Mouse (Mus musculus) lung, embryonic 14.5 days (tissue): ENCODE measurements around the gene Fam163b. TPM values are rescaled to one million over a fixed set of nuclear protein-coding genes. Genes with fewer than 3 reads are reported as not detected.

Experiments used
- ATAC-seq: fragments of 200-750 bp; cut with Nextera tagmentation; 2 replicates; pipeline ENCODE4 v1.8.0; 2017; ENCODE audit warnings: mild to moderate bottlenecking, moderate TSS enrichment, moderate library complexity; ENCODE audit not compliant: insufficient read depth
- DNase-seq: peaks from one replicate; pipeline ENCODE4 v3.0.0-alpha.2; 2015
- H3K27ac ChIP-seq: fragments of 300-500 bp; sonication (generic); 2 replicates; pipeline ENCODE4 v1.5.1; 2014; ENCODE audit warnings: low read depth, mild to moderate bottlenecking, moderate library complexity
- H3K27me3 ChIP-seq: fragments of 300-500 bp; sonication (generic); 2 replicates; pipeline ENCODE4 v1.6.1; 2014; ENCODE audit warnings: low read length, control low read depth; ENCODE audit not compliant: insufficient read depth
- H3K36me3 ChIP-seq: fragments of 300-500 bp; sonication (generic); 2 replicates; pipeline ENCODE4 v1.6.1; 2014; ENCODE audit warnings: control low read depth; ENCODE audit not compliant: insufficient read depth
- H3K4me1 ChIP-seq: fragments of 300-500 bp; sonication (generic); 2 replicates; pipeline ENCODE4 v1.6.1; 2014; ENCODE audit warnings: antibody characterized with exemption, control low read depth; ENCODE audit not compliant: insufficient read depth
- H3K4me2 ChIP-seq: fragments of 300-500 bp; sonication (generic); 2 replicates; pipeline ENCODE4 v1.6.1; 2014; ENCODE audit warnings: mild to moderate bottlenecking
- H3K4me3 ChIP-seq: fragments of 300-500 bp; sonication (generic); 2 replicates; pipeline ENCODE4 v1.5.1; 2014; ENCODE audit warnings: low read depth, low read length
- H3K9ac ChIP-seq: fragments of 300-500 bp; sonication (generic); 2 replicates; pipeline ENCODE4 v1.6.1; 2014
- H3K9me3 ChIP-seq: fragments of 300-500 bp; sonication (generic); 2 replicates; pipeline ENCODE4 v1.6.1; 2016; ENCODE audit warnings: low read depth, low read length, control low read depth
- CTCF ChIP-seq: IDR thresholded peaks from 2 replicates; pipeline ENCODE4 v1.5.1; 2016; ENCODE audit warnings: antibody characterized with exemption, low read depth
- WGBS: fragments of 180-500 bp; shearing (Covaris S2); extraction: QIAGEN DNeasy Blood & Tissue Kit; methylation state at CpG from one replicate; pipeline ENCODE4 v1.1.7; 2014; 5-methylcytosine and 5-hydroxymethylcytosine counted together
- polyA plus RNA-seq: library from polyadenylated mRNA; unstranded; fragments of >200 nt; fragmentation: Nextera tagmentation; extraction: Ambion mirVana; gene quantifications from 2 replicates; pipeline ENCODE4 v1.2.1, GENCODE M21; 2014

Gene Fam163b
- polyA plus RNA-seq, 1 experiment from 2014 or later, result 0.61 TPM

- Histone ChIP-seq H3K27ac (no peak overlapping the region), H3K4me2 (no peak overlapping the region), H3K27me3 (no peaks in the 10 kb centered on the region), H3K4me3 (no peak overlapping the region), H3K4me1 (no peaks in the 10 kb centered on the region), H3K36me3 (no peaks in the 10 kb centered on the region), H3K9me3 (no peaks in the 10 kb centered on the region), H3K9ac (no peak overlapping the region)
- DNase-seq, result no peak
- 72% methylated on average over 2 of the region's 2 CpGs for WGBS
- no peak for ATAC-seq
- no peak for TF ChIP-seq CTCF
Measured at GRCm38 (mm10) chr2:27174242-27174641, 32.0 kb upstream of the Fam163b start.

GRCm38 (mm10) chr2:27166999-27167398 lies 24.7 kb upstream of the Fam163b start:
- 3% methylated on average over 2 of the region's 2 CpGs for WGBS
- Histone ChIP-seq H3K27me3 (no peaks in the 10 kb centered on the region), H3K9me3 (no peaks in the 10 kb centered on the region), H3K36me3 (no peaks in the 10 kb centered on the region), H3K27ac (peak overlapping the region; percentile 86), H3K4me3 (no peak overlapping the region), H3K4me2 (peak overlapping the region; percentile 4; the same call in 1 of the 2 replicates), H3K9ac (no peak overlapping the region), H3K4me1 (no peaks in the 10 kb centered on the region)
- TF ChIP-seq CTCF, result no peak
- ATAC-seq (peak; percentile 52; the same call in 1 of the 2 replicates), DNase-seq (peak; percentile 49)

GRCm38 (mm10) chr2:27166074-27166473 lies 23.8 kb upstream of the Fam163b start:
- ATAC-seq (no peak), DNase-seq (no peak)
- Histone ChIP-seq H3K27me3 (no peaks in the 10 kb centered on the region), H3K27ac (no peak overlapping the region), H3K4me1 (no peaks in the 10 kb centered on the region), H3K4me3 (no peak overlapping the region), H3K9ac (no peak overlapping the region), H3K36me3 (no peaks in the 10 kb centered on the region), H3K9me3 (no peaks in the 10 kb centered on the region), H3K4me2 (no peak overlapping the region)
- no peak for TF ChIP-seq CTCF
- WGBS, result 82% methylated on average over 2 of the region's 2 CpGs

- H3K9ac ChIP-seq, result no peak within 1 kb of the TSS
- H3K4me1 ChIP-seq, result no peaks in the 10 kb centered on the region
- no peak for TF ChIP-seq CTCF
- WGBS, result 70% methylated on average over 12 of the region's 12 CpGs
- no peak within 1 kb of the TSS for H3K4me3 ChIP-seq
- H3K27me3 ChIP-seq, result no peaks in the 10 kb centered on the region
- no peak within 1 kb of the TSS for H3K4me2 ChIP-seq
- no peaks in the 10 kb centered on the region for H3K9me3 ChIP-seq
- DNase-seq, result no peak
- ATAC-seq, result no peak
- no peaks in the 10 kb centered on the region for H3K36me3 ChIP-seq
- H3K27ac ChIP-seq, result no peak within 1 kb of the TSS
Measured at GRCm38 (mm10) chr2:27164796-27165590, 22.7 kb upstream of the Fam163b start, which contains the start of gene Dbh. Gene Dbh (plus strand): TSS chr2:27165233.

GRCm38 (mm10) chr2:27163851-27164250 lies 21.6 kb upstream of the Fam163b start:
- Histone ChIP-seq H3K27me3 (no peaks in the 10 kb centered on the region), H3K9me3 (no peaks in the 10 kb centered on the region), H3K4me1 (no peaks in the 10 kb centered on the region), H3K4me2 (no peak overlapping the region), H3K9ac (no peak overlapping the region), H3K36me3 (no peaks in the 10 kb centered on the region), H3K27ac (no peak overlapping the region), H3K4me3 (no peak overlapping the region)
- no peak for ATAC-seq
- no peak for DNase-seq
- 58% methylated on average over 5 of the region's 5 CpGs for WGBS
- no peak for TF ChIP-seq CTCF

GRCm38 (mm10) chr2:27162656-27163055 lies 20.4 kb upstream of the Fam163b start:
- 40% methylated on average over 11 of the region's 11 CpGs for WGBS
- ATAC-seq (no peak), DNase-seq (no peak)
- Histone ChIP-seq H3K4me3 (no peak overlapping the region), H3K27me3 (no peaks in the 10 kb centered on the region), H3K9ac (no peak overlapping the region), H3K4me2 (no peak overlapping the region), H3K9me3 (no peaks in the 10 kb centered on the region), H3K36me3 (no peaks in the 10 kb centered on the region), H3K27ac (no peak overlapping the region), H3K4me1 (no peaks in the 10 kb centered on the region)
- TF ChIP-seq CTCF, result no peak

- ATAC-seq (no peak), DNase-seq (no peak)
- no peak for TF ChIP-seq CTCF
- Histone ChIP-seq H3K4me1 (no peaks in the 10 kb centered on the region), H3K9ac (no peak overlapping the region), H3K4me3 (no peak overlapping the region), H3K4me2 (no peak overlapping the region), H3K27me3 (no peaks in the 10 kb centered on the region), H3K36me3 (no peaks in the 10 kb centered on the region), H3K9me3 (no peaks in the 10 kb centered on the region), H3K27ac (no peak overlapping the region)
- WGBS, result 82% methylated on average over 2 of the region's 2 CpGs
Measured at GRCm38 (mm10) chr2:27161526-27161925, 19.2 kb upstream of the Fam163b start.
